Mouse (Mus musculus) right cerebral cortex, postnatal 4 days (tissue): ENCODE measurements around the gene Gemin8.

Experiments
- DNase-seq: peaks from one replicate; pipeline ENCODE4 v3.0.0-alpha.2; 2022

The Gemin8 gene

DNA sequence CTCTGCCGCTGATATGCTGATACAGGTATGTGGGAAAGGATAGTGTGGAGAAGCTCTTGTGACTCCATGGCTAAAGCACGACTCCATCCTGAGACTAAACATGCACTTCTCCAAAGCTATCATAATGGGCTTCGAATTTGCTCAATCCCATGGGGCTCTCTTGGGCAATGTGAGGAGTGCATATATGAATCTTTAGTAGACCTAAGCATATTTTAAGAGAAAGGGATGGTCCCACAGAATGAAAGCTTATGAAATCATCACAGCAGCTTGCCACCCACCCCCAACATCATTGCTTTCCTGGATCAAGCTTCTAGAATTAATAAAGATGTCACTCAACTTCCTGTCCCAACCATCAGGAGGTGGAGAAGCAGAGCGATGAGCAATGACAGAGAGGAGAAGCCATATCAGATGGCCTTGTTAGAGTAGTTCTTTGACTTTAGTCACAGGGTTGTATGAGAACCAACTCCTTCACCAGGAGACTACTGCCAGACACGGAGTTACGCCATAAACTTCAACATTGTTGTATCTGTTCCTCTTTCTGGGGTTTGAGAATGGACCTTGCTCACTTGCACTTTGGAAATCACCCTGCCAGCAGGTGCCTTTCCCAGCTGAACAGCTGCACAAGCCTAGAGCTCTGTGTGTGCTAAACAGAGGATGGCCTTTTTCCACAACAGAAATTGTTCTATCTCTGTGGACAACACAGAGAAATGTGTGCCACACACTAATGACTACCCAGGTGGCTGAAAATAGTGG is 60.4 kb downstream of the Gemin8 start:
- no peak for DNase-seq

DNA sequence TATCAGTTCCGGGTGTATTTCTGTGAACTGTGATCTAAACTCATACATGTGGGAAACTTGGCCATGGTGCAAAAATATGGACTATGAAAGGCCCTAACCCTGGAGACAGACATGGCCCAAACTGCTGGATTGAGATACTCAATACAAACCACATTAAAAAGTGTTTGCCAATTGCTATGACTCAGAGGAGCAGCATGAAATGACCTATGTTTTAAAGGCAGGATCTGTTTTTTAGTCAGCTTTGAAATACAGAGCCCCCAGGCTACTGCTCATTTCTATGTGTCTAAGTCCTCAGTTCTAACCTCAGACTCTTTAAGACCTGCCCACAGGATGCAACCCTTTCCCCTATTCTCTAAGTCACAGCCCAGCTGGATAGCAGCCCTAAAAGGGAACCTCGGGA is 65.9 kb downstream of the Gemin8 start:
- DNase-seq, result no peak

- DNase-seq, result peak; percentile 50
Observed at GRCm38 (mm10) chrX:166238831-166239460, 68.7 kb downstream of the Gemin8 start, which contains the start of gene Gpm6b. Gpm6b (plus strand) TSS chrX:166238911.

DNA sequence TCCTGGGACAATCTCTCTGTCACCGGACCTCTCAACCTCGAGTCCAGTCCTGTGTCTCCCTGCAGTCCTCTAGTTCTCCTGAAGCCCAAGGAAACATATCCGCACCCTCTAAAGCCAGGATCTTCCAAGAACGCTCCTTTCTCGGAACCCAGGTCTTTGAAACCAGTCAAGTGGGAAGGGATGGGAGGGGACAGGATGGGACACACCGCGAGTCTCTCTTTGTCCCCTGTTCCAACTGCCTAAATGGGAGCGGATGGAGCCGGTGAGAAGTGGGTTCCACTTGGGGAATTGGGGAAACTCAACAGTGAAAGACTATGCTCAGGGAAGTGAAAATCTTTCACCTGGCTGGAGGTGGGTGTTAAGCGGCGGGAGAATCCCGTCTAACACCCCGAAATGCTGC is 69.3 kb downstream of the Gemin8 start:
- DNase-seq, result no peak
